Mouse (Mus musculus) liver, embryonic 12.5 days (tissue): Measurements from ENCODE around the gene Slc1a2. TPM values are rescaled to one million over a fixed set of nuclear protein-coding genes. Genes with fewer than 3 reads are reported as not detected.

Experiments
- ATAC-seq: fragments of 200-750 bp; cut with Nextera tagmentation; 2 replicates; pipeline ENCODE4 v1.8.0; 2017; ENCODE audit warnings: moderate number of reproducible peaks, mild to moderate bottlenecking, moderate library complexity
- H3K27ac ChIP-seq: fragments of 300-500 bp; sonication (generic); 2 replicates; pipeline ENCODE4 v1.5.1; 2016; ENCODE audit warnings: mild to moderate bottlenecking
- H3K27me3 ChIP-seq: fragments of 300-500 bp; sonication (generic); replicated peaks from 2 replicates; pipeline ENCODE4 v1.6.1; 2016; ENCODE audit warnings: mild to moderate bottlenecking, moderate library complexity
- H3K36me3 ChIP-seq: fragments of 300-500 bp; sonication (generic); 2 replicates; pipeline ENCODE4 v1.6.1; 2016; ENCODE audit warnings: mild to moderate bottlenecking, moderate library complexity
- H3K4me1 ChIP-seq: fragments of 300-500 bp; sonication (generic); 2 replicates; pipeline ENCODE4 v1.6.1; 2016
- H3K4me2 ChIP-seq: fragments of 300-500 bp; sonication (generic); 2 replicates; pipeline ENCODE4 v1.6.1; 2016; ENCODE audit warnings: mild to moderate bottlenecking, moderate library complexity
- H3K4me3 ChIP-seq: fragments of 300-500 bp; sonication (generic); 2 replicates; pipeline ENCODE4 v1.5.1; 2016; ENCODE audit warnings: mild to moderate bottlenecking, moderate library complexity
- H3K9ac ChIP-seq: fragments of 300-500 bp; sonication (generic); 2 replicates; pipeline ENCODE4 v1.6.1; 2016; ENCODE audit warnings: mild to moderate bottlenecking, moderate library complexity
- H3K9me3 ChIP-seq: fragments of 300-500 bp; sonication (generic); replicated peaks from 2 replicates; pipeline ENCODE4 v1.6.1; 2016; ENCODE audit warnings: mild to moderate bottlenecking, moderate library complexity
- WGBS: fragments of 180-500 bp; shearing (Covaris S2); methylation state at CpG from one replicate; pipeline ENCODE4 v1.1.7; 2016; ENCODE audit not compliant: insufficient replicate concordance; 5-methylcytosine and 5-hydroxymethylcytosine counted together
- polyA plus RNA-seq: library from polyadenylated mRNA; unstranded; fragments of >200 nt; fragmentation: Nextera tagmentation; extraction: Ambion mirVana; gene quantifications from 2 replicates; pipeline ENCODE4 v1.2.1, GENCODE M21; 2016

Gene Slc1a2
- polyA plus RNA-seq, 1 experiment from 2014 or later = 0.44 TPM

DNA sequence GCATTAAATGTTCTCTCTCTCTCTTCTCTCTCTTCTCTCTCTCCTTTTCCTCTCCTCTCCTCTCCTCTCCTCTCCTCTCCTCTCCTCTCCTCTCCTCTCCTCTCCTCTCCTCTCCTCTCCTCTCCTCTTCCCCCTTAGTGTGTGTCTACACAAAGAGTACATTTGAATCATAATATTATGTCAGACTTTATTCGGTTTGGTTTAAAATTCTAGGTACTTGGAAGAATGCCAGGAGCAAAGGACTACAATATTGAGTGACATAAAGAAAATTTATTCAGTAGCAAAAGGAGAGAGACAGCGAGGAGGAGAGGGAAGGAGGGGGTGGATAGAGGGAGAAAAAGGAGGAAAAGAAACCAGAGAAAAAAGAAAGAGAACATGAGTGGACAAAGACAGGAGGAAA lies 19.8 kb upstream of the Slc1a2 start:
- Histone ChIP-seq H3K4me3 (no peak overlapping the region), H3K36me3 (no peaks in the 10 kb centered on the region), H3K4me2 (no peak overlapping the region), H3K9ac (no peak overlapping the region), H3K4me1 (no peaks in the 10 kb centered on the region), H3K9me3 (no peaks in the 10 kb centered on the region), H3K27ac (no peak overlapping the region), H3K27me3 (no peaks in the 10 kb centered on the region)
- ATAC-seq = no peak
- WGBS = 57% methylated on average over 2 of the region's 2 CpGs

DNA sequence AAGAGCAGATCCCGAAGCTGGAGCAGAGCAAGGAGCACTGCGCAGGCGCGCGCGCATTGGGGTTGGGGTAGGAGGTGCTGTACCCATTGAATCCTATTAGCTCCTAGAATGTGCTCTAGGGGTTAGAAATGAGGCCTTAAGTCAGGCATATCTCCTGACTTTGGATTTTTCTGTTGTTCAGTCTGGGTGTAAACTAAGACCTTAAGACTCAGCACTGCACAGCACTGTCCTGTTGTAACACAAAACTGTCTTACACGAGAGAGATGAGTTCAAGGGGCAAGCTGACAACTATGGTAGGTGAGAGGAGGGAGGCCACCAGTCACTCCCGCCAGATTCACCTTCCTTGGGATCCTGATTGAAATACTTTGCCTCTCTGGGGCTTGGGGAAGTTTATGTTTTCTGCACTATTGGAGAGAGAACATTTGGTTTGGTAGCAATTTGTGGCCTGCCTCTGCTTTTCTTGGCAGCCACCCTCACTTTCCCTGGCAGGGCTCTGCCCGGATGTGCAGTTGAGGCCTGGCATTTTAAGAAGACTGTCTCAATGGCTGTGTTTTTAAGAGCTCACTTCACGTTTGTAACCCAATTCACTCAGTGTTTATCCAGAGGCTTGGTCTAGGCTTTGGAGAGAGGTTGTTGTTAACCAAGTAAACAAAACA lies 9.5 kb upstream of the Slc1a2 start:
- 75% methylated on average over 10 of the region's 10 CpGs for WGBS
- no peak overlapping the region for H3K4me3 ChIP-seq

DNA sequence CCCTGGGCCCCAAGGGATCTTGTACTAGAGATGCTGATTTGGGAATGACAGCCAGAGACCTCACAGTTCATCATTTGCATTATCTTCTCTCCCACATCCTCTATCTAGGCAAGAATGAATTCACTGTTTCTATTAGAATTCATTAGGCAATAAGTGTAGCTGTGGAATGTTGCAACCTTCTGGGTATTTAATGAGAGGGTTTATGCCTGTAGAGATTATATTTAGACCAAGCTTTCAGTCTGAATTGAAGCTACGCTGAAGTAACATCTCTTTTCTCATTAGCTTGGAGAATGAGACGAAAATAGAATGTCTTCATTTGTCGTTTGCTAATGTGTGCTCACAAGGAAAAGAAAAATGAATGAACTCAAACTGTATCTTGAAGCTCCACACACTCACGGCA lies 8.1 kb upstream of the Slc1a2 start:
- Histone ChIP-seq H3K4me2 (no peak overlapping the region), H3K9me3 (no peaks in the 10 kb centered on the region), H3K9ac (no peak overlapping the region), H3K4me3 (no peak overlapping the region), H3K36me3 (no peaks in the 10 kb centered on the region), H3K4me1 (no peaks in the 10 kb centered on the region), H3K27me3 (no peaks in the 10 kb centered on the region), H3K27ac (no peak overlapping the region)
- 56% methylated on average over 4 of the region's 4 CpGs for whole genome bisulfite sequencing
- no peak for ATAC-seq

More for the DNA sequence above, 9.5 kb upstream of the Slc1a2 start:
- no peak for ATAC-seq
- no peak overlapping the region for H3K9ac ChIP-seq
- H3K4me1 ChIP-seq = no peaks in the 10 kb centered on the region
- H3K9me3 ChIP-seq = no peaks in the 10 kb centered on the region
- no peaks in the 10 kb centered on the region for H3K27me3 ChIP-seq
- no peak overlapping the region for H3K27ac ChIP-seq
- H3K4me2 ChIP-seq = no peak overlapping the region
- H3K36me3 ChIP-seq = no peaks in the 10 kb centered on the region

DNA sequence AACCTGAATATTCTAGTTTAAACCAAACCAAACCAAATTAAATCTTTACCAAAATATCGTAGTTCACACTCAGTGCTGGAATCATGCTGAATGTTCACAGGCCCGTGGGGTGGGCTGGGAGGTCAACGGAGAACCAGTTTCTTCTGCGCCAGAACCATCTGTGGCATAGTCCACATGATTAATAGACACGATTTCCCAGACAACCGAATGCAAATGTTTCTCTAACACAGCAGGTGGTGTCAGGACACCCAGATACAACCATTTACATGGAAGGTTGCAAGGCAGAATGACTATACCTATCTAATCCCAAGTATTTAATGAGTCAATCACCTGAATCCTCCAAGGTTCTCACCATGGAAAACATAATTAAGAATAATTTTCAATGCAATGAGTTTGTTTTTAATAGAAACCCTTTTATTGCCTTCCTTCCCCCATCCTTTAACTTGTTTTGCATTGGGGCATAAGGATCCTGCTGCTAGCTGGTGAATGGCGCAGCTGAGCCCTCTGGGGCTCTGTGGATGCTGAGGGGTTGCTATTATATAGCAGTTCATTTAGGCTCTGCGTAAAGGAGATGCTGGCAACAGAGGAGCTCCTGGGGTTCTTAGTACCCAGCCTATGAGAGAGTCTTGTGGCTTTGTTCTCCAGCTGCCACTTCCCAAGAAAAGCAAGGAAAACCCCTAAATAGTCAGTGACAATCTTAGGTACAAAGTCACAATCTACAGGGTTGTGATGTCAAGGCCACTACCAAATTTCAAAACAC lies 2.3 kb upstream of the Slc1a2 start:
- Histone ChIP-seq H3K4me1 (0 out of 2 replicates have a peak, but pooled peaks cover 6% of the 10 kb centered on the region), H3K4me2 (no peak overlapping the region), H3K9ac (no peak overlapping the region), H3K4me3 (no peak overlapping the region), H3K36me3 (no peaks in the 10 kb centered on the region), H3K9me3 (no peaks in the 10 kb centered on the region), H3K27ac (no peak overlapping the region), H3K27me3 (peaks cover 52% of the 10 kb centered on the region)
- WGBS = 50% methylated on average over 8 of the region's 8 CpGs
- ATAC-seq = no peak

DNA sequence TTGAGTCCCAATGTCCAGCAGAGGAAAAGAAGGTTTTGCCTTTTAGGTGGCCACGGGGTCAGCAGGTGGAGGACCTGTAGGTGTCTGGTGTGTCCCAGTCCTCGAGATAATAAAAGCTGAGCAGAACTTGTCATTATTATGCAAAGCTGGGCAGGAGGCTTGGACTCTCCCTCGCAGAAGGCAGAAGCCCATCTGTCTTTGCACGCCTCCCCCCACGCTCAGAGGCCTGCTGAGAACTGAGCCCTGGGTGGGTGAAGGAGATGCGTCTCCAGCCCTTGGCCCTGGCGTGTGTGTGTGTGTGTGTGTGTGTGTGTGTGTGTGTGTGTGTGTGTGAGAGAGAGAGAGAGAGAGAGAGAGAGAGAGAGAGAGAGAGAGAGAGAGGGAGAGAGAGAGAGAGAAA lies 733 bp upstream of the Slc1a2 start:
- no peak for ATAC-seq
- WGBS = 13% methylated on average over 7 of the region's 7 CpGs
- H3K36me3 ChIP-seq = no peaks in the 10 kb centered on the region
- H3K27me3 ChIP-seq = peaks cover 68% of the 10 kb centered on the region
- no peak overlapping the region for H3K27ac ChIP-seq
- H3K9me3 ChIP-seq = no peaks in the 10 kb centered on the region
- no peak overlapping the region for H3K4me3 ChIP-seq
- H3K4me2 ChIP-seq = no peak overlapping the region
- H3K4me1 ChIP-seq = 0 out of 2 replicates have a peak, but pooled peaks cover 6% of the 10 kb centered on the region
- no peak overlapping the region for H3K9ac ChIP-seq

DNA sequence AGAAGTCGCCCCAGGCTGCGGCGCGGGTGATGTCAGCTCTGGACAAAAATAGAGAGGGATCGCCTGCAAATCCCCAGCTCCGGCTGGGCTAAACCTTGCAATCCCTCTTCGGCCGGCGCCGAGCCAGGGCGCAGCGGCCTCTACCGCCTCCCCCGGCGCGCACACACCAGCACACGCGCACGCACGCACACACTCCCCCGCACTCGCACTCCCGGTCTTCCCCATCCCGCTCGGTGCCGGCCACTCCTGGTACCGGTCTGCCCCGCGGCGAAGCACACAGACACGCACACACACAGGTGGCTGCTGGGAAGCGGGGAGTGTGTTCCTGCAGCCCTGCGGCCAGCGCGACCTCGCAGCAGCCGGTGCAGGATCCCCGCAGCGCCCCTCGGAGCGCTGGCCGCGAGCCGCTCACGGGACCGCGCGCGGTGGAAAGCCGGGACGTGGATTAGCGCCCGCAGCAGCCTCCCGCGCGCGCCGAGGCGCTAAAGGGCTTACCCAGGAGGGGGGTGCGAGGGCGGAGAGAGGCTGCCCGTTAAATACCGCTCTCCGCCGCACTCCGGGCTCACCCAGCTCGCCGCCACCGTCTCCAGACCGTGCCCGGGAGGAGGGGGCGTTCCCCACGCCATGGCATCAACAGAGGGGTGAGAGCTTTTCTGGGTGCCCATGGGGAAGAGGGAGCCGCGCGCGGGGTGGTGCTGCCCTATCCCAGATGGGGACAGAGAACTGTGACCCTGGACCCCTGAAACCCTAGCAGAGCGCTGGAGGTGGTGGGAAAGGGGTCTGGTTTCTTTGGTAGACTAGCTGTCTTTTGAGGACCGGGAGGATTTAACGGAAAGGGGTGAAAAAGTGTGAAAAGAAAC lies 432 bp downstream of the Slc1a2 start:
- H3K27me3 ChIP-seq = peaks cover 76% of the 10 kb centered on the region
- peak overlapping the region; percentile 72 for H3K4me2 ChIP-seq
- peak overlapping the region; percentile 54 for H3K4me3 ChIP-seq
- H3K27ac ChIP-seq = no peak overlapping the region
- no peaks in the 10 kb centered on the region for H3K9me3 ChIP-seq
- H3K36me3 ChIP-seq = no peaks in the 10 kb centered on the region
- WGBS = under 1% methylated on average over 80 of the region's 80 CpGs
- no peak overlapping the region for H3K9ac ChIP-seq
- ATAC-seq = 0 out of 2 replicates have a peak, but pooled peaks have one; percentile 24
- H3K4me1 ChIP-seq = 0 out of 2 replicates have a peak, but pooled peaks cover 6% of the 10 kb centered on the region

DNA sequence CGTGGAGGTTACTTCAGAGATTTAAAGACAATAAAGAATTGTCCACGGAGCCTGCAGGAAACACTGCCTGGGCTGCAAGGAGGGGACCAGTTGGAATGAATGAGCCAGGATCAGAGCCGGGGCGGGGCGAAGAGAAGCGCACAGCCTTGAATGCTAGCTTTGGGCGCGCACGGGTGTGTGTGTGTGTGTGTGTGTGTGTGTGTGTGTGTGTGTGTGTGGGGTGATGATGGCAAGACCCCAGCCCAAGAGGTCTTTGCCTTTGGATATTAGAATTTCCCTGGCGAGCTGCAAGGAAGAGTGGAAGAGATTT lies 1.0 kb downstream of the Slc1a2 start:
- no peaks in the 10 kb centered on the region for H3K36me3 ChIP-seq
- no peak for ATAC-seq
- H3K9me3 ChIP-seq = no peaks in the 10 kb centered on the region
- H3K4me2 ChIP-seq = peak overlapping the region; percentile 72
- H3K27ac ChIP-seq = no peak overlapping the region
- 6% methylated on average over 10 of the region's 10 CpGs for WGBS
- 0 out of 2 replicates have a peak, but pooled peaks cover 6% of the 10 kb centered on the region for H3K4me1 ChIP-seq
- no peak overlapping the region for H3K9ac ChIP-seq
- peaks cover 76% of the 10 kb centered on the region for H3K27me3 ChIP-seq
- H3K4me3 ChIP-seq = peak overlapping the region; percentile 54; the same call in 1 of the 2 replicates

DNA sequence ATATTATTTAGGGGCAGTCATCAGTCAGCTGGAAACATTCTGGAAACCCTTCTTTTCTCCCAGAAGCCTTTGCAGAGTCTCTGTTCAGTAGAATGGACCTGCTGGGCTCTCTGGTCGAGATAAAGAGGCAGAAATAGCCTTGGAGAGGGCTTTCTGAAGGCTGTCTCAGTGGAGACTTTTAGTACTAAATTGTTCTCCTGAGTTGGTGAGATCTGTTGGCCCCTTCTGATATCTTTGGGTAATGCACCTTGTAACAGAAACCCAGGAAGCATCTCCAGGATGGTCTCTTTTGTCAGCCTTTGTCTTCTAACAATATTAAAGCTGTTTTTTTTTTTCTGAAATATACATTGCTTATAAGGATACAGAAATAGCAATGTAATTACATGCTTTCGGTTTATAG lies 2.6 kb downstream of the Slc1a2 start:
- WGBS = 51% methylated on average over 2 of the region's 2 CpGs
- no peak for ATAC-seq
- Histone ChIP-seq H3K4me1 (0 out of 2 replicates have a peak, but pooled peaks cover 6% of the 10 kb centered on the region), H3K4me3 (no peak overlapping the region), H3K9ac (no peak overlapping the region), H3K4me2 (no peak overlapping the region), H3K27me3 (peaks cover 74% of the 10 kb centered on the region), H3K27ac (no peak overlapping the region), H3K36me3 (no peaks in the 10 kb centered on the region), H3K9me3 (no peaks in the 10 kb centered on the region)

DNA sequence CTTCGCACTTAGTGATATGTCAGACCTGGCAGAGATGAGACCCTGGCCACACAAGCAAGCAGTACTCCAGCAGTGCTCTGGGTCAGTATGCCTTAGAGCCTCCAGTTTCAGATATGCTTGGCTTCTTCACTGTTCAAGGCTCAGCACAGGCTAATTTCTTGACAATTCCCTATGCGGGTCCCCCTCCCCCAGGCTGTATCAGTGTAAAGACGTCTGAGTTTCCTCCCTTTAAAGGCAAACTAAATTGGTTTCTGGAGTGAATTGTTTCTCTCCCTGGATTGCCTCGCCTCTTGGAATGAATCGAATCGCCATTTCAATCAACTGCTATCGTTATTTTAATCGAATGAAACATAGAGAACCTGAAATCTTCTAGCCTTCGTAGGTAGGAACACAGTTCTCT lies 4.5 kb downstream of the Slc1a2 start:
- Histone ChIP-seq H3K4me2 (no peak overlapping the region), H3K4me3 (no peak overlapping the region), H3K27ac (no peak overlapping the region), H3K36me3 (no peaks in the 10 kb centered on the region), H3K9me3 (no peaks in the 10 kb centered on the region), H3K4me1 (0 out of 2 replicates have a peak, but pooled peaks cover 6% of the 10 kb centered on the region), H3K27me3 (peaks cover 56% of the 10 kb centered on the region), H3K9ac (no peak overlapping the region)
- WGBS = 56% methylated on average over 9 of the region's 9 CpGs
- ATAC-seq = no peak

DNA sequence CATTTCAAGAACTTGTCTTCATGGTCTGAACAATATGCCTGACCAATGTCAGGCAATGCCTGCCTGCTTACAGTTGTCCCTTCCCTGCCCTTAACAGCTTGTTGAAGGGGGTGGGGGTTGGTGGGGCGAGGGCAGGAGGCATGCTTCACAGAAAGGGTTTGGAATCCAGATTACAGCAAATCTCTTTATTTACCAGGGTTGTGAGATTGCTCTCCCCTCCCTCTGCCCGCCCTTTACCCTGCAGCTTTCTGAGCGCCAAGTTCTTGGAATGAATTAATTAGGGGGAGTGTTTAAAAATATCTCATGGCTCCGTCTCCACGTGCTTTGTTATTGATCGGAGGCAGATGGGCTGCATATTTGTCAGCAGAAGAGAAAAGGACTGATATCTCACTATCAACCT lies 4.9 kb downstream of the Slc1a2 start:
- WGBS = 43% methylated on average over 6 of the region's 6 CpGs
- Histone ChIP-seq H3K4me1 (0 out of 2 replicates have a peak, but pooled peaks cover 6% of the 10 kb centered on the region), H3K4me3 (no peak overlapping the region), H3K4me2 (no peak overlapping the region), H3K27ac (no peak overlapping the region), H3K36me3 (no peaks in the 10 kb centered on the region), H3K9me3 (no peaks in the 10 kb centered on the region), H3K9ac (no peak overlapping the region), H3K27me3 (peaks cover 52% of the 10 kb centered on the region)
- no peak for ATAC-seq

DNA sequence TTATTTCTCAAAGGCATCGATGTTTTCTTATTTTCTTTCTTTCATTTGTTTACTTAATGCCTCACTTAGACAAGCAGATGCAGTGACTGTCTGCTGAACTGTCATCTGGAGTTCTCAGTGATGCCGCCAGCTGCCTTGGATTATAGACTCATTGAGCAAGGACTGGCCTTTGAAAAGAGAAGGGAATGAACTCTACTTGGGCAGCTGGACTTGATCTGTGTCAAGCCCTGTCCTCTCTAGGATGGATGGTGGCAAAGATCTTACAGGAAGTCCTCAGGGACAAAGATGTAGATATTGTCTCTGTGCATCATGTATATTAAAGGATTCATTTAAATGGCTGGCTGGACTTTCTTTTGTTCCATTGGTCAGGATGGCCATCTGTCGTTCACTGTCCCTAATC lies 5.4 kb downstream of the Slc1a2 start:
- no peak for ATAC-seq

DNA sequence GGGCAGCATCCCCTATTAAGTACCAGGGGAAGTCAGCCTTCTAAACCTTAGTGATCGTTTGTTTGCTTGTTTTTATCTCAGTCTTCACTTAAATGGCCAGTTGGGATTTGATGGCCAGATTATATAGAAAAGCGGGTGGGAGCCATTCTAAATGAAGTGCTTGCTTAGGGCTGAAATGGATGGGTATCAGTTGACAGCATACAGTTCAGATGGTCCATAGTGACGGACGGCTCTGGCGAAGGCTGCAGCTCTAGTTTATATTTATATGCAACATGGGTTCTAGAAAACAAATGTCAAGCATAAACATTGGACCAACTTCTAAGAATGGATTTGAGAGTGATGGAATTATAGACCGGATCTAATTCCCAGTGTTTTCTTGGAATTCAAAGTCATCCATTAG lies 9.5 kb downstream of the Slc1a2 start:
- Histone ChIP-seq H3K4me1 (no peaks in the 10 kb centered on the region), H3K9me3 (no peaks in the 10 kb centered on the region), H3K36me3 (no peaks in the 10 kb centered on the region), H3K4me3 (no peak overlapping the region), H3K9ac (no peak overlapping the region), H3K27ac (no peak overlapping the region), H3K27me3 (0 out of 2 replicates have a peak, but pooled peaks cover 5% of the 10 kb centered on the region), H3K4me2 (no peak overlapping the region)
- ATAC-seq = no peak
- WGBS = 51% methylated on average over 6 of the region's 6 CpGs

More for the DNA sequence above, 5.4 kb downstream of the Slc1a2 start:
- Histone ChIP-seq H3K27me3 (peaks cover 46% of the 10 kb centered on the region), H3K27ac (no peak overlapping the region), H3K9me3 (no peaks in the 10 kb centered on the region), H3K4me2 (no peak overlapping the region), H3K4me3 (no peak overlapping the region), H3K9ac (no peak overlapping the region), H3K4me1 (0 out of 2 replicates have a peak, but pooled peaks cover 3% of the 10 kb centered on the region), H3K36me3 (no peaks in the 10 kb centered on the region)
- 64% methylated on average over 3 of the region's 3 CpGs for WGBS
